Mouse (Mus musculus) NIH3T3 (cell line): ENCODE results near the gene Pip4k2b.
"Not testable (repeated sequence)": the region's sequence is repeated elsewhere in the genome, so short reads cannot be mapped to it uniquely, and the experiment has no call there.

Experiments
- DNase-seq: peaks from one replicate; pipeline ENCODE4 v3.0.0-alpha.2; 2012; ENCODE audit warnings: low read depth

Pip4k2b gene

DNA sequence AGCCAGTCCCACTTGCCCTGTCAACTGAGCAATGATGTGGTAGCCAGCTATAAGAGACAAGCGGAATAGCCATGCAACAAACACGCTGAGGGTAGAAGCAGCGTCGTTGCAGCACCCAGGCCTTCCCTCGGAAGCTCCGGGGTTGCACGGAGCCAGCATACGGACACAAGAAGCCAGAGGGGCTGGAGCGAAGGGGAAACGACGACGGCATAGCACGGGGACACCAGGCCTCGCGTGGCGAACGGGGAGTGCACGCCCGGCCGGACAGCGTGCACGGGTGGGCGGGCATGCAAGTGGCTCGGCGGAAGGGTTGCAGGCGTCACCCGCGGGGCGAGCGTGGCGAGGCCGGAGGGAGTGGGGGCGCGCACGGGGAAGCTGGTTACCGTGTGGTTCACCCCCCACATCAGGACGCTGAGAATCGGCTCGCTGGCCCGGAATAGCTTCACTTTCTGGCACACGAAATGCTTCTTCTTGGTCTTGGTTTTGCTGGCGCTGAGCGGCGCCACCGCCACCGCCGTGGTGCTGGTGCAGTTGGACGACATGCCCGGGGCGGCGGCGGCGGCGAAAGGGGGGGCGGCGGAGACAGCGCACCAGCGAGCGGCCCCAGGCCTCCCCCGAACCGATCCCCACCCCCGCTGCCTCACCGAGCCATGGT, at the start of gene Pip4k2b:
Pip4k2b (minus strand) TSS at position 642 of the 655 bp plus-strand sequence.
- DNase-seq: no peak

DNA sequence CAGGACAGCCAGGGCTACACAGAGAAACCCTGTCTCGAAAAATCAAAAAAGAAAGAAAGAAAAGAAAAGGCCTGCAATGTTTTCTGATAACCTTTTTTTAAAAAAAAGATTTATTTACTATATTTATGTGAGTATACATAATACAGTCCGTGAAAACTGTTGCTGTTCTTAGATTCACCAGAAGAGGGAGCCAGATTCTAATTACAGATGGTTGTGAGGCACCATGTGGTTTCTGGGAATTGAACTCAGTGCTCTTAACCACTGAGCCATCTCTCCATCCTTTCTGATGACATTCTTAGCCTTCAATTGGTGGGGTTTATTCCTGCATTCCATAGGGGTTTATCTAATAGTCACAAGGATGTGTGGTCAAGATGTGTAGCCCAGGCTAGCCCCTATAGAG, 48.7 kb upstream of the Pip4k2b start:
- DNase-seq: peak; percentile 88

DNA sequence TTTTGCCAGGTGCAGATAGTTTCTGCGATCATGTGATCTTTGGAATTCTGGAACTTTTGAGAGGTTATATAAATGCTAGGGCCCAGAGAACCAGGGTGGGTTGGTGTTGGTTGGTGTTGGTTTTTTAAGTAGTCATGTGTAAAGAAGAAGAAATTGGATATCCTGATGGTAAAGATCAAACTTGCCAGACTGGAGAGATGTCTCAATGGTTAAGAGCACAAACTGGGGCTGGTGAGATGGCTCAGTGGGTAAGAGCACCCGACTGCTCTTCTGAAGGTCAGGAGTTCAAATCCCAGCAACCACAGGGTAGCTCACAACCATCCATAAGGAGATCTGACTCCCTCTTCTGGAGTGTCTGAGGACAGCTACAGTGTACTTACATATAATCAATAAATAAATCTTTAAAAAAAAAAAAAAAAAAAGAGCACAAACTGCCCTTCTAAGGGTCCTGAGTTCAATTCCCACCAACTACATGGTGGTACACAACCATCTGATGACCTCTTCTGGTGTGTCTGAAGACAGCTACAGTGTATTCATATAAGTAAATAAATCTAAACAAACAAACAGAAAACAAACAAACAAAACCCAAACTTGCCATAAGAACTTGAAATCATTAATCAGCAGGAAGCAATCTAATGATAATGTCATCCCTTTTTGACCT, 46.4 kb upstream of the Pip4k2b start:
- DNase-seq: not testable (repeated sequence)

DNA sequence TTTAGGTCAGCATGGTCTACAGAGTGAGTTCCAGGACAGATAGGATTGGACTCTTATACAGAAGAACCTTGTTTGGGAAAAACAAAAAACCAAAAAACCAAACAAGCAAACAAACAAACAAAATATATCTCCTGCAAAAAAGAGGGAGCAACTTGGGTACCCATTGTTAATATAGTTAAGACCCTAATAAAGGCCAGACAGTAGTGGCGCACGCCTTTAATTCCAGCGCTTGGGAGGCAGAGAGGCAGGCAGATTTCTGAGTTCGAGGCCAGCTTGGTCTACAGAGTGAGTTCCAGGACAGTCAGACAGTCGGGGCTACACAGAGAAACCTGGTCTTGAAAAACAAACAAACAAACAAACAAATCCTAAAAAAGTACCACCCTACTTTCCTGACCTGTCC, 45.2 kb upstream of the Pip4k2b start:
- DNase-seq: no peak

DNA sequence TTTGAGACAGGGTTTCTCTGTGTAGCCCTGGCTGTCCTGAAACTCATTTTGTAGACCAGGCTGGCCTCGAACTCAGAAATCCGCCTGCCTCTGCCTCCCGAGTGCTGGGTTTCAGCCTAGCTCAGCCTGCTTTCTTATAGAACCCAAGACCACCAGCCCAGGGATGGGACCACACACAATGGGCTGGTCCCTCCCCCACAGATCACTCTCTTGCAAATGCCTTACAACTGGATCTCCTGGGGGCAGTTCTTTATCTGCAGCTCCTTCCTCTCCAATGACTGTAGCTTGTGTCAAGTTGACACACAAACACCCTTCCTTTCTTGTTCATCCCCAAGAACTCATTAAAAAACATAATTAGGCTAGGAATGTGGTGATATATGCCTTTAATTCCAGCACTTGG, 43.5 kb upstream of the Pip4k2b start:
- no peak for DNase-seq

DNA sequence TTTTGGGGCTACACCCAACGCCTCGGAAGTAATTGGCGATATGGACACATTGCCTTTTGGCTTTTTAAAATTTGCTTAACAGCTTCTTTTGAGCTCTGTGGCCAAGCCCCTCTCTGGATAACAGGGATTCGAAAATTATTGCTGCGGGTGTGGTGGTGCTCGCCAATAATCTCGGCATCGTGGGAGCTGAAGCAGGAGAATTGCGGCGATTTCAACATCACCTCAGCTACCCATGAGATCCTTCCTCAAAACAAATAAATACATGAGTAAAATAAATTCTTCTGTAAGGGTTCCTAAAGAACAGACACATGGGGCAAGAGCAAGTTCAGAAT, 38.0 kb upstream of the Pip4k2b start:
- DNase-seq: no peak

DNA sequence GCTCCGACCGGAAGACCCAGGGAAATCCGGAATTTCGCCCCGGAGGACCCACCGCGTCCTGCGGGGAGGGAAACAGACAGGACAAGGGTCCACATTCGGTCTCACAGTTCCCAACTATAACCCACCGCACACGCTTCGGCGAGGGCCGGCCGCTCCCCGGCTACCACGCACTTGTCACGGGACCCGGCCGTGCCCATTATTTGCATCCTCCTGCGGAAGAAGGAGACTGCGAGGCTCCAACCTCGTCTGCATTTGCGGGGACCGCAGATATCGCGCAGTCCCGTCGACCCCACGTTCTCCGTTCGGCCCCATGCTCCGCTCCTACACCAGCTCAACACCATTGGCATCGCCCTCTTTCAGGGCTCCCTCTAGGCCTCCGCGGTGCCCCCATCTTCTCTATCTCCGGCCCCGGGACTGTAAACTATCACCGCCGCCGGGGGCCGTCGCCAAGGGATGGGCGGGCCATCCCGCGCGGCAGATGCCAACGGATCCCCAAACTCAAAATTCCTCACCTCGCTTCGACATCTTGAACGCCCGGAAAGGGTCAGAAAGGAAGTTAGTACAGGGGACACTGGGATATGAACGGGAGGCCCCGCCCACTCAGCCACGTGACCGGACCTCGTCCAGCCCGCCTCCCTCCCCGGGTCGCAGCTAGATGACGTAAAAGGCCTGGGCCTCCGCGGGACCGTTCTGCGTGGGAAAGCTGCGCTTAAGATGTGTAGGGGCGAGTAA, 37.5 kb upstream of the Pip4k2b start, which contains the start of gene Rpl23:
Rpl23 (minus strand) TSS at position 606 of the 732 bp plus-strand sequence.
- peak; percentile 100 for DNase-seq

DNA sequence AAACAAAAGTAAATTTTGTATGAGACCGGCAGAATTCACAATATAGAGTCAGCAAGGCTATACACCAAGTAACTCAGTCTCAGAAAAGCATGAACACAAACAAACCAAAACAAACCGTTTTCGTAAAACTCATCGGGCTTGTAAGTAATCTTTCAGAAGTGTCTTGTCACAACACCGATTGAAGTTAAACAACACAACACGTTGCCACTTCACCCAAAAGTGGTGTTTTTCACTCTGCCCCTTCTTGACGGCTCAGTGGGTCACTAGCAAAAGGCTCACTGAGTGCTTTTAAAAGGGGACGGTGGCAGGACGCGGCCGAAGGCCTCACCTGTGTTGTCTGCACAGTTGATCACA, 37.0 kb upstream of the Pip4k2b start:
- peak; percentile 20 for DNase-seq

DNA sequence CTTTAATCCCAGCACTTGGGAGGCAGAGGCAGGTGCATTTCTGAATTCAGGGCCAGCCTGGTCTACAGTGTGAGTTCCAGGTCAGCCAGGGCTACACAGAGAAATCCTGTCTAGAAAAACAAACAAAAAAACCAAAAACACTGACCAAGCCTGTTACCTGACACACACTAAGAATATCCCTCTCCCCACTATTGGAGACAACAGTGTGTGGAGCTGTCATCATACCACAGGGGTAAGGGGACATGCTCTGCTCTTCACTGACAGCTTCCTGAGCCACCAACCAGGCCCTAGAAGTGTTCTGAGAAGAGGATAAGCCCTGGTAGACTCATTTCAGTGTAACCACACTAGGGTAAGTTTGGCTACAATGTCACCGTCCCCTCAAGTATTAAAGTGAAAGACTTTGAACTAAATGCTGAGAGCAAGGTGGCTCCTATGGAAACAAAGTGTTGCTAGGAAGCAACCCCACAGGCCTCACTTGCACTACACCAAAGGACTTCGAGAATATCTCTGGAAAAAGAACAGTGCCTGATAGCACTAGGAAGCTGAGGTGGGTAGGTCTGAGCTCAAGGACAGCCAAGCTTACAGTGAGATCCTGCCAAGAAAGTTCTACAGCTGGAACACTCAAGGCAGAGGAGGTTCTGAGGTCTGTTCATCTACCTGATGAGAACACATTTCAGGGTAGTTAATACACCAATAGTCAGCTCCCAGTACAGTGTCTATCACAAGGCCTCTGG, 35.6 kb upstream of the Pip4k2b start:
- DNase-seq: no peak

DNA sequence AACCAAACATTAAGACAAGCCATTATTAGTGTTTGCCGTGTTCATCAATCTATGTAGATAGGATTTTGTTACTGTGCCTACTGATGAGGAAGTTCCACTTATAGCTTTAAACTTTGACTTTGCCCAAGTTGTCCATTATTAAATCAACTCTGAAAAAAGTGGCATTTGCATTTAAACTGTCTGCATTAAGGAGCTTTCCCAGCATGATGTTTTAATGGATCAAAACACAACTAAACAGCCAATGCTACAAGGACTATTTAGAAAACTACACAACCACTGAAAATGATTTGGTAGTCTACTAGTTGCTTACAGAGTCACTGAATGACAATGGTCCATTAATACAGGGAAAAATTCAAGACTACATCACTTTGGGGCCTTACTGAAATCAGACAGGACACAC, 34.4 kb upstream of the Pip4k2b start:
- no peak for DNase-seq

DNA sequence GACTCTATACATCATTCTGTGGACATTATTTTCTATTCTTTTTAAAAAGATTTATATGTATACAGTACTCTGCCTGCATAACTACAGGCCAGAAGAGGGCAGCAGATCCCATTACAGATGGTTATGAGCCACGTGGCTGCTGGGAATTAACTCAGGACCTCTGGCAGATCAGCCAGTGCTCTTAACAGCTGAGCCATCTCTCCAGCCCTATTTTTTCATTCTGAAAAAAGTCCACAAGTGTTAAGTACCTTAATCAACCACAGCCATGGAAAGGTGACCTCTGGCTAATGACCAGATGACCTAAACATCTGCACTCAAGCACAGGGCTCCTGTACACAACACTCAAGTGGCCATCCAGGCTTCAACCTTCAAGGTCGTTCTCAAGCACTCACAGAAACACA, 32.6 kb upstream of the Pip4k2b start:
- DNase-seq: peak; percentile 80

DNA sequence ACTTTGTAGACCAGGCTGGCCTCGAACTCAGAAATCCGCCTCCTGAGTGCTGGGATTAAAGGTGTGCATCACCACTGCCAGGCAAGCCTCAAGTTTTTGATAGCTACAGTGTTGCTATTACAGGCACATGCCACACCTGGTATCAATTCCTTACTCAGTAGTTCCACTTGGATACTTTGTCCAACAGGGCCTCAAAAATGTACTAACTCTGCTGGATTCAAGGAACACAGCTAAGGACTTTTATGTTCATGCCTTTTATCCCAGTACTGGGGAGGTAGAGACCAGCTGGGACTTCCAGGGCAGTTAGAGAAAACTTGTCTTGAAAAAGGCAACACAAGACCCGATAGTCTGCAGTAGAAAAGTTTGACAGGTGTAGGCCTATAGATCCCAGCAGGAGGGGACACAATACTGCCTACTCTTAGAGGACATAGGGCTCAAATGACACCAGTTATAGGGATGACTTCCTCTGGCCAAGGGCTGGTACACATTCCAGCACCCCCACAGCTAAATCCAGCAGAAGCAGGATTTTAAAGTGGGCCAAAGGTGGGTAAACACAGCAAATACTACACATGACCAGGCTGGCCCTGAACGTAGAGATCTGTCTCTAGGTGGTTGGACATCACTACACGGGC, 32.1 kb upstream of the Pip4k2b start:
- DNase-seq: no peak

DNA sequence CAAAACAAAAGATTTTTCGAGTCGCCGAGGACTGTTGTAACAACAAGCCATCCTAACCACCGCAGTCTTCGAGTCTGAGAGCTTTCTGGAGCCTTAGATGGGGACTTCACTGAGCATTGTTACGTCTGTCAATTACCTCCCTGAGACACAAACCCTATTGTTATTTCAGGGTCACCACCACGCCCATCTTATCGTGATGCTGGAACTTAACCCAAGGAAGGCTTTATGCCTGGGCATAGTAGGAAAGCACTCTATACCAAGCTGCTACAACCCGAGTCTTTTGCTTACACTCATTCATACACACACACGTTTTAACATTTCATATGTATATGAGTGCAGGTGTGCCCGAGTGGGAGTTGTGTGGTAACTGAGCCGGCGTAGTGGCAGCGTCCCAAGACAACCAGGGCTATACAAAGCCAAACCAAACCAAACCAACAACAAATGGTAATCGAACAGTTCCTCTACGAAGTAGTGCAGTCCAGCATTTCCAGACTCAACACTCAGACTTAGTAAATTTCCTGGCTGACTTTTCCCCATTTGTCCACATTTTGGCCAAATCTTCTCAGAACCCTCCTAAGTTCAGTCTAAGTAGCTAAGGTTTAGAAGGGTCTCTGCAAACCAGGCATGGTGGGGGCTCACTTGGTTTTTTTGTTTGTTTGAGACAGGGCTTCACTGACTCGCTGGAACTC, 31.4 kb upstream of the Pip4k2b start, which contains the start of gene 1700001P01Rik:
1700001P01Rik (minus strand) TSS at position 111 of the 689 bp plus-strand sequence.
- no peak for DNase-seq

DNA sequence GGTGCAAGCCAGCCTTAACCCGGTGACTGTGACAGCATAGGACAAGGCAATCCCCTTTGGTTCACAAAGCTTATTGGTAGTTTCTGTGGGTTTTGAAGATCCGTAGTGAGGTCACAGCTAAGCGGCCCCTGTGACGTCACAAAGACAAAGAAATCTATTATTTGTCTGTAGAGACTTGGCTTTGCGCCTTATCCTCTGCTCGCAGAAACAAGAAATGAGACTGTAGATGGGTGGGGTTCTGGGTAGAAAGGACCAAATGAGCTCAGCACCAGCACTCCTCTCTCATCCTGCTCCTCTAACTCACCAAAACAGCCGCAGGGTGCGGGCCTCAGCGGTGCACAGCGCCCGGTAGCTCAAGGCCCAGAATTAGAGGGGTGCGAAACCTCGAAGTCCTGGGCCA, 30.7 kb upstream of the Pip4k2b start:
- no peak for DNase-seq

DNA sequence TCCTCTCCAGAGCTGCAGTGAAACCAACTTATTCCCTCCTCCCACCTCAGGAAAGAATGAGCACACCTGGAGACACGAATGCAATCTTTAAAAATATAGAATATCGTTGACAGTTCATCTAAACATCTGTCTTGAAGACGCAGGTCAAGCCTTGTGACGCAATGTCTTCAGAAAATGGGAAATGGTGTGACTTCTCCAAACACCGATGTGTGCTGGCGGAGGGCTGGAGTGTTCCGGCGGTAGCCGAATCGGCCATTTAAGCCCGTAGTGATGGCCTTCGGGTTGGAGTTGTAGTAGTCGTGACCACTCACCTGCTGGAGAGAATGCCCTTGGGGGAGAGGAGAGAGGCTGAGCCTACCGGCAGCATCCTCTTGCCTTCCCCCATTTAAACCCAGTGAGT, 26.9 kb upstream of the Pip4k2b start:
- DNase-seq: no peak

DNA sequence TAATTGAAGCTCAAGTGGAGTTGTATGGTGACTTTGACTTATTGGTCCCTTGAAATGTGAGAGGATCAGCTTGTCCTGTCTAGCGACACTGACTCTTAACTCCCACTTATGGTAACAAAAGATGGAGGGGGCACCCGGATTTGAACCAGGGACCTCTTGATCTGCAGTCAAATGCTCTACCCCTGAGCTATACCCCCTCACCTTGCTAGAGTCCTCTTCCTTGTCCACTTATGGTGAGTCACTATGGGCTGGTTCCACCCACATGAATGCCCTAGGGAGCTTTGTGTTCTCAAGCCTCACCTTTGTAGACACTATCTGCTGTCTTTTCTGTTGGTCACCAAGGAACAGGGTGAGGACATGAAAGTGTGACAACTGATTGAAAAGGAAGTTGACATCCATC, 25.2 kb upstream of the Pip4k2b start:
- DNase-seq: no peak

DNA sequence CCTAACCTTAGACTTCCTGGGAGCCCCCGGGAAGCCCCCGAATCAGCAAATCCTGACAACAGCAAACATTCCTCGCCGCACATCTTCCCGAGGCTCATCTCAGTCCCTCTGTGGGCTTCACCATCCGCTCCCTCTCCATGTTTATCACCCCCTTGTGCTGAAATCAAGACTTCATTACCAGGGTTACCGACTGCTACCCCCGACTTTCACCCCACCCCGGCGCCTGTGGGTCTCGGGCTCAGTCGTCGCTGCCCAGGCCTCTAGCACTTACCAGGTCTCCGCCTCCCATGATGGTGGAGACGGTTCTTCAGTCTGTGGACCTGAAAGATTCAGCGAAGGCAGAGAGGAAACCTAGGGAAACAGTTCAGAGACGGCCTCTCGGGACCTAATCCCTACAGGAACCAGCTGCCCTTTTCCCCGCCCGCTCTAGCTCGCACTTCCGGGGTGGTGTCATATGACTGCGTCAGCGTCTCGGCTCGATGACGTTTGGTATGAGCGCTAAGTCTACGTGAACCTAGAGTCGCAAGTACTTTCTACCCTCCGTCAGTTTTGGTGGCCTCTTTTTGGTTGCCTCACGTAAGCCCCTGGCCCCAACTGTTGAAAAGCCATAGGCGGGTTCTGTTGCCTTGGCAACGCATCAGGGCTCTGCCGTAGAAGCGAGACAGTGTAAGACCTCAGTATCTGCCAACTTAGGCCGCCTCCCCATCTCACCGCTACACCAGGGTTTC, 21.8 kb upstream of the Pip4k2b start, which contains the start of gene Cwc25:
Cwc25 (minus strand) TSS at position 403 of the 728 bp plus-strand sequence.
- peak; percentile 98 for DNase-seq

DNA sequence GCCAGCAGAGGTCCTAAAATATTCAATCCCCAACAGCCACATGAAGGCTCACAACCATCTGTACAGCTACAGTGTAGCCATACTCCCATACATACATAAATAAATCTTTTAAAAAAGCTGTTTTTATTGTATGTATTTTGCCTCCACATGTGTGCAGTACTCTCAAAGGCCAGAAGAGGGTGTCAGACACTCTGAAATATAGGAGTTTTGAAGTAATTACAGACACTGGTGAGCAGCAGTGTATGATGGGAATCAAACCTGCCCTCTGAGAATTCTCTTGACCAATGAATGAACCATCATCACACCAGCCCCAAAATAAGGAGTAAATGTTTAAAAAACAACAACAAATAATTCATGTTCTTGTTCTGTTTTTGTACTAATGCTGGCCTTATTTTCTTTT, 17.1 kb upstream of the Pip4k2b start:
- DNase-seq: no peak

DNA sequence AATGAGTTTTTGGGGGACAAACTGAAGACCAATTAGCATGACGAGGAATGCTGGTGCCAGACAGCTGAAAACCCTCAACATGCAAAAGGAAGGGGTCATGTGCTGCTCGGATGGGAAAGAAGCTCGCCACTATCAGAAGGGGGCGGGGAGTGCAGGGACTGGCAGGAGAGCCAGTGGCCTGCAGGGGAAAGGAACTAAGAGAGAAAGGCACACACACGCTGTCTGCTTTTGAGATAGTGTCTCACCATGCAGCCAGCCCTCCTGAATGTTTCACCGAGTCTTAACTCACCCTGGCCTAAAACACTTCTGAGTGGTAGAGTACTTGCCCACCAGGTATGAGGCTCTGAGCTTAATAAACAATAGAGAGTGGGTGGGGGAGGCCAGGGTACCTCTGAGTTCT, 14.4 kb upstream of the Pip4k2b start:
- no peak for DNase-seq

DNA sequence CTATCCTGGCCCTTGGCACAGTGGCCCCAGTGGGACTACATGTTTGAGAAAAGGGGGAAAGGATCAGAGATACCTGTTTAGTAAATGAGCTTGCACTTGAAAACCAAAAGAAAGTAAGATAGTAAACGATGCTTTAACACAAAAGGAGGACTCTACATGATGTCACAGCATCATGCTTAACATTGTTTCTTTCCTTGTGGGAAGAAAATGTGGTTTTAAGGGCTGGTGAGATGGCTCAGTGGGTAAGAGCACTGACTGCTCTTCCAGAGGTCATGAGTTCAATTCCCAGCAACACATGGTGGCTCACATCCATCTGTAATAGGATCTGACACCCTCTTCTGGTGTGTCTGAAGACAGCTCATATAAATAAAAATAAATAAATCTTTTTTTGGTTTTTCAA, 13.6 kb upstream of the Pip4k2b start:
- no peak for DNase-seq

DNA sequence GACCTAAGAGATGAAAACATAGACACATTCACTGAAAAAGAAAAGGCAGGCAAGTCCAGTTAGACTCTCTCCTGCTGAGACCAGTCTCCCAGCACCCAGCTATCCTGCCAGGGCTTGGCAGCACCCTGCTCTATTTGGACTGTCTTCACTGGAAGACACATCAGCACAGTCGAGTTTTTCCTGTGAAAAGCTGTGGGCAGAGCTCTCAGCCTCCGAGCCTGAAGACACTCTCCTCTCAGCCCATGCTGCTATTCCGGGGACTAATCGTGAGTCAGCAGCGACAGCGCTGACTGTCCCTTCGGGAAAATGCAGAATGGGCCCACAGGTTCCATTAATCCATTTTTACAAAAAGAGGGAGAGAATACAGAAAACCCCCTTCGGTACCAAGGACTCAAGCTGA, 8.8 kb upstream of the Pip4k2b start:
- DNase-seq: no peak
